Mouse (Mus musculus): ENCODE measurements around the gene Gp9. TPM values are rescaled to one million over a fixed set of nuclear protein-coding genes. Genes with fewer than 3 reads are reported as not detected.
A peak's percentile ranks its signal among the peaks of the same experiment; 100 is the strongest.

Gp9 gene
- polyA plus RNA-seq (2017; shearing (Covaris generic)), result not detected

DNA sequence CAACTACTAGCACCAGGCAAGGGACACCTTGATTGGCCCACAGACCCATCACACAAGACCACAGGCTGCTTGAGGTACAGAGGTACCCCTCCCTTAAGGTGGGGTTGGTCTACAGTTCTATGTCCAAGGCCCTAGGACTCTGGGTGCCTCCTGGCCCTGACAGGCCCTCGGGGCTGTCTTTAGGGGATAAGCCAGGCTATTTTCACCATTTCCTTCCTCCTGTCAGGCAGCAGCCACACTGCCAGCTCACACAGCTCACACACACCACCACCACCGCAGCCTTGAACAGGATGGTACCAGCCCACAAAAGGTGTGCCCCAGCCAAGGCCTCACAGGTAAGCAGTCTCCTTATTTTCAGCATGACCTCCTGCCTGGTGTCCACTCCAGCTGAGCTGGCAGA lies at the start of gene Gp9:
TSS of gene Gp9 (plus strand) at position 231 of the 400 bp plus-strand sequence.
- ATAC-seq, result no peak

DNA sequence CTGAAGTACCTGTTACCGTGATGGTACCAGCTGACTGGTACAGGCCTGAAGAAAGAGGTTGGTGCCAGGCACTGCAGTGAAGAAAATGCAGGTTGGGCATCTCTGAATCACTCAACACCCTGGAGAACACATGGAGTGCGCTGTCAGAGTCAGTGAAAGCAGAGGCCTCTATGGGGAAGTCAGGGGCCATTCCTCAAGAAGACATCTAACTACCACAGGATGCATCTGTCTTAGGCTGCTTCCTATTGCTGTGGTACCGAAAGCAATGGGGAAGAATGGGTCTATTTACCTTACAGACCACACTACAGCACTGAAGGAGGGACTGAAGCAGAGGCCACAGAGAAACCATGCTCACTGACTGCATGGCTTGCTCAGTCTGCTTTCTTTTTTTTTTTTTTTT lies 49.8 kb upstream of the Gp9 start:
- no peak for ATAC-seq

DNA sequence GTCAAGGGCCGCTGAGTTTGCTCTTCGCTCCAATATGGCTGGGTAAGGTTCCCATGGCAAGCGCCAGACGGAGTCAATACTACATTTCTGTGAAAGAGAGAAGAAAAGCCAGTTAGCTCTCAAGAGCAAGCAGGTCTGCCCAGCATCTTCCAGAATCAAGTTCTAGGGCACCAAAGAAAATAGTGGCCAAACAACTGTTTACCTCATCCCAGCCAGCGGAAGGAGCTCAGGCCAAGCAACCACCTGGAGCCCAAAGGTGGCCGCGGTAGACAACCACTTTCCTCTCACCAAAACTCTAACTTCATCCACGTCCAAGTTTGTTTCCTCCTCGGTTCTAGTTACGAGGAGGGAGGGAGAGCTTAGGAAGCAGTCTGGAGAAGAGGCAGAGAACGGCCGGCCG lies 47.7 kb upstream of the Gp9 start:
- ATAC-seq, result no peak

DNA sequence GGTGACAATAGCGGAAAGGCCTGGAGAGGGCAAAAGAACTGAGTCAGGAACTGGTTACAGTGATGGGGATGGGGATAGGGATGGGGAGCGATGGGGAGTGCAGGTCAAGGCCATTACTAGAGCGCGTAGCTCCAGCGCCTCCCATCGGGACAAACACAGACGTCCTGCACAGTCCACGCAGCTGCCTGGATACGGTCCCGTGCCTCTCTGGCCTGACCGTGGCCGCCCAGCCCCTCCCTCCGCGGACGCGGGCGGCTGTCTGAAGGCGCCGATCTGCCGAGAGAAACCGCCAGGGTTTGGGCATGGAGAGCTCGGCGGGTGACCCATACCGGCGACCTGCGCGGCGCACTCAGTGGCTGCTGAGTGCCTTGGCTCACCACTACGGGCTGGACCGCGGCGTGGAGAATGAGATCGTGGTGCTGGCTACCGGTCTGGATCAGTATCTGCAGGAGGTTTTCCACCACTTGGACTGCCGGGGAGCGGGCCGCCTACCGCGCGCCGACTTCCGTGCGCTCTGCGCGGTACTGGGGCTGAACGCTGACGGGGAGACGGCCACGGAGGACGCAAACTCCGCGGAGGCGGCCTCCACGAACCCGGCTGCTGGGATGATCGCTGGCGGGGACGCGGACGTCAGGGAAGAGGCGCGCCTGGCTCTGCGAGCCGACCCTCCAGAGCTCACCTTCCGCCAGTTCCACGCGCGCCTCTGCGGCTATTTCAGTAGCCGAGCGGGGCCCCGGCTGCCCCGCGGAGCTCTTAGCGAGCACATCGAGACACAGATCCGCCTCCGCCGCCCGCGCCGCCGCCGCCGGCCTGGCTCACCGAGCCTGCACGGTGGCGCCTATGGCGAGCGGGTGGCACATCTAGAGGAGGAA lies 47.0 kb upstream of the Gp9 start, which contains the start of gene Efcc1:
TSS of gene Efcc1 (plus strand) at position 279 of the 872 bp plus-strand sequence.
- no peak for ATAC-seq

DNA sequence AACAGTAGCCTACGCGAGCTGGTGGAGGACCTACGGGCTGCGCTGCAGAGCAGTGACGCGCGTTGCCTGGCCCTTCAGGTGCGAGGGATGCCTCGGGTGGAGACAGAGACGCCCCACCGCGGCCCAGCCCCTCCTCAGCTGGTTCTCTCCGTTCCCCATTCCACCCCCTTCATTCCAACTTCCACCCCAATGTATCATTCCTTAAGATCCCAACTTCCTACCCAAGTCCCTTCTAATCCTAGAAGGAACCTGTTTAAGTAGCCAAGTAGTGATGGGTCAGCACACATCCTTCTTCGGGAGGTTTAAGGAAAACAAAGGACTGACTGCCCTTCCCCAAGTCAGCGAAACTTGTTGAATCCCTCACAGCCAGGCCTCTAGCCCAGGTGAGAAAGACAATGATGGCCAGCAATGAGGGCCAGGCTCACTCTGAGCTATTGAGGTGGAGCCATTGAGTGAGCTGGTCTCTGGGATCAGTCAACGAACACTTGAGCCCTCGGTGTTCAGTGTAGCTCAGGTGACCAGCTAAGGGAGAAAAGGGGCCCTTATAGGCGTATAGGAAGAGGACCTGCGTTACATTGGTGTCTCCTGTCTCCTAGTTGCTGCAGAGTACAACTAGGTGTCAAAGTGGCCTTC lies 46.3 kb upstream of the Gp9 start:
- no peak for ATAC-seq

DNA sequence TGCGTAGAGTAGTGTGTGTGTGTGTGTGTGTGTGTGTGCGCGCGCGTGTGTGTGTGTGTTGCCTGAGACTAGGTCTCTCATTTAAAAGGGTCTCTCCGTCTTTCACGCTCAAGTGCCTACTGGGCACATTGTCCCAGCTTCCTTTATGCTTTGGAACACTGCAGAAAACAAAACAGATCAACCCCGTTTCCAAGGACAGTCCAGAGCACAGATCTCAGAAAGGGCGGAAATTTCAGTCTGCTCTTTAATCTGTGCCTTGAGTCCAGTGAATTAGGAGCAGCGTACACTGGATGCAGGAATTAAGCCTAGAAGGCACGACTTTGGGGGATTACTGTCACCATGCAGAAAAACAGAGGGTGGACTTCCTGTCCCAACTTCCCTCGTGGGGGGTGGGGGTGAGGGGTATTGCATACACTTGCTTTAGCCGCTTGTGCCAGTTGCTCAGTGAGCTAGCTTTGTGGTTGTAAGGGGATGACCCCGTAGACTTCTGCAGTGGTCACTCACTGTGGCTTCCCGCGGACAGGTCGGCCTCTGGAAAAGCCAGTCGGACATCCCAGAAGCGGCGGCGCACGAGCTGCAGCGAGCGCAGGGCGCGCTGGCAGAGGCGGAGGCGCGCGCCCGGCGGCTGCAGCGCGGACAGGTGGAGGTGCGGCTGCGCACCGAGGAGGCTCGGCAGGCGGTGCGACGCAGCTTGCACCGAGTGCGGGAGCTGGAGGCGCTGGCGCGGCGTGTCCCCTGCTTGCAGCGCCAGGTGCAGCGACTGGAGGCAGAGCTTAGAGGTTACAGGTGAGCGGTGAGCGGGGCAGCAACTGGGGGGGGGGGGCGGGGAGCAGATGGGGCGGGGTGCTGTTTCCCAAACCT lies 45.5 kb upstream of the Gp9 start:
- ATAC-seq, result no peak

DNA sequence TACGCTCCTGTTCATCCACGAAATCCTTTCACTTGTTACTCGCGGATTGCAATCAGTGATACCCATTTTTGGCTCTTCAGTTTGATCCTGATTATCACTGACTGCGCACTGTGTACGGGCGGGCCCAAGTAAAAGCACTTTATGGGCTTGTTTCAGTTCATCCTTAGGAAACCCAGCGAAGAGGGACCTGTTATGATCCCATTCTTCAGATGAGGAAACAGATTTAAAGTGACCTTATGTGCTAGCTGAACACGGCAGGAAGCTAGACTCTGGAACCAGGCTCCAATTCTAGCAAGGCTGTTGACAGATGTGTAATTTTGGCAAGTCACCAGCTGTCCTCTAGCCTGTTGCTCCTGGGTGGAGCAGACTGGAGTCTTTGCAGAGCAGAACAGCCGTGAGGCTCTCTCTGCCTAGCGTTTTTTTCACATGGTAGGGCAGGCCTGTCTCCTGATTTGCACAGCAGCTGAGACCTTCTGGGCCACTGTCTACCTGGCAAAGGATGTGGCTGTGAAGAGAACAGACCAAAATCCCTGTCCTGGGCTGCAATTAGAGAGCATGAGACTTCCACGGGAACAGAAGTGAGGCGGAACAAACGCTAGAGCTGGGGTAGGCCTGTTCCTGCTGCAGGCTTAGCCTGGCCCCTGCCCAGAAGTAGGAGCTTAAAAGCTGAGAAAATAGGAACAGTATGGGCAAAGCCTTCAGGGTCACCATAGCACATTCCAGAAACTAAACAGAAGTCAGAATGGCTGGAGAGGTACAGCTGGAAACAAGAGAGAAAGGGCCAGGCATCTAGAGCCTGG lies 44.5 kb upstream of the Gp9 start:
- ATAC-seq, result no peak

DNA sequence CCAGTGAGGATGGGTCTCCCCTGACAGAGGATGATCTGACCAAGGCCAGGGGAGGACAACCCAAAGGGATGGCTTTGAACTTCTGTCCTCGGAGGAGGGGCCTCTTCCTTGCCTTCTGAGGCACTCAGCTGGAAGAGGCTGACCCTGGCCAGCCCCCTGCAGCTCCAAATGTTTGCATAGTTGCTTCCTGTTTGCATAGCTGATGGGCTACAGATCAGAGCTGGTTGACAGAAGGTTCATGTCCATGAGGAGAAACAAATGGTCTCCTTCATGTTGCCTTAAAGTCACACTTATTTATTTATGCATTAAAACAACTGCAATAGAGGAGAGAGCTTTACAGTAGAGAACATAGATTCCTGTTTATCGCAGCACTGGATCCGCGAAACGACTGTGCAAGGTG lies 43.7 kb upstream of the Gp9 start:
- ATAC-seq, result no peak

DNA sequence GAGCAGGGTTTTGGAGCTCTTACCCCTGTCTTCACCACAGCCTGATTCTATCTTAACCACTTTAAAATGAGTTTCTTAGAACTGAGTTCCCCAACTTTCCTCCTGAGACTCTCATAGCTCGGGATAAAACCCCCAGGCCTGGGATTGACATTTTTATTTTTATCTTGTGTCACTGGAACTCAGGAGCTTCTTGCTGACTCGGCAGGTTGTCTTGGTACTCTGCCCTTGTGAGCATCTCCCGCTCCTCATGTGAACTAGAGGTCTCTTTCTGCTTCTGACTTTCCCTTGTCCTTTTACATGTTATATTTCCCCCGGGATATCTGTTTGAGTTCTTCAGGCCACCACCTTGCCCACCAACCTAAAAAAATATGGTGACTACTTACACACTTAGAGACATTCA lies 40.9 kb upstream of the Gp9 start:
- no peak for ATAC-seq

DNA sequence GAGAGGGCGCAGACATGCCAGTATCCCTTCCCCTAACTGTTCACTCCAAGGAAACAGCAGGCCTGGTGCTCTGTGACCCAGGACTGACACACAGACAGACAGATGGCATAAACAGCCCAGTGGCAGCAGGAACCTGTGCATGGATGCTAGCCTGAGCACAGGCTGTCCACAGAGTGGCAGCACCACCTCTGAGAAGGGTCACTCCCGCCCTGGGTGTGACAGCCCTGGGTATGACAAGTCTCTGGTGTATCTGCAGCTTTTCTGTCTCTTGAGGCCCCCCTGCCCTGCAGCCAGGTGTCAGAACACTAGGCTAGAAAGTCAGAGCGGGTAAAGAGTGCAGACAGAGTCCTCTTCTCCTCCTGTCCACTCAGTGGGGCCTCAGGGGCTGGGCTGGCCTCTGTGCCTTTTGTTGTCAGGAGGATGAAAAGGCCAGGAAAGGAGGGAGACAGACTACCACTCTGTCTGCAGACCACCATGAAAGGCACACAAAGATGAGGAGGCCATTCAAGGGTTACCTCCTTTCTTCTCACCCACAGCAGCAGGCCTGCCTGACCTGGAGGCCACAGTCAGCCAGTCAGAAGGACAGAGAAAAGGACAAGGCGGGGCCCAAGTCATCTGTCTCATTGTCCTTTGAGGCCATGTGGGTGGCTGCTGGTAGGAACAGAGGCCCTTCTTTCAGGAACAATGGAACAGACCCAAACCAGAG lies 39.8 kb upstream of the Gp9 start:
- no peak for ATAC-seq

DNA sequence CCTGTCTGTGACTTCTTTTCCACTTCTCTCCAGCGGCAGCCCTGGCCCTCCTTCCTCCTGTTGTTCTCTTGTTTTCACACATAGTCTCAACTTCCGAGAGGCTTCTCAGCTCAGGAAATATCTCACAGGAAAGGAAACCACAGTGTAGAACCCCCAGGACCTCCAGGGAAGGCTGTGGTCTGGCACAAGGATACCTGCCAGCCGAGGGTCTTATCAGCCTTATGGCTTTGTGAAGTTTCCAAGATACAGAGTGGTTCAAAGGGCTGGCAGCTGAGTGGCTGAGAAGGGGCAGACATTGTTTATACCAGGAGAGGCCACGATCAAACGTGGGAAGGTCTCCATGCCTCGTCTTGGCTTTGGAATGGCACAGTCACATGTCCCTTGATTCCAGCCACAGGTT lies 38.0 kb upstream of the Gp9 start:
- ATAC-seq, result no peak

DNA sequence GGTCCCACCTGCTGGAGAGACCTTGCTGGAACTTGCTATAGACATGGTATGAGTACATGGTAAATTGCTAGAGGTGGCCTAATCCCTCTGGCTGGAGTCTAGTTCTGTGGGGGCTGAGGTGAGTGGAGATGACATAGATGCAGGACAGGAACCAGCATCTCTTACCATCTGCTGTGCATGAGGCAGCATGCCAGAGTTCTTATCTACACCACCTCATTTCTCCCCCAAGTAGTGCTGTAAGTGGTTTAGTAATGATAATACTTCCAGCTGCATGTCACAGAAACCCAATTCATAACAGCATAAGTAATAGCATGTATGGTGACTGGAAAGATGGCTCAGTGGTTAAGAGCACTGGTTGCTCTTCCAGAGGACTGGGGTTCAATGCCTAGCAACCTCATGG lies 37.4 kb upstream of the Gp9 start:
- no peak for ATAC-seq

DNA sequence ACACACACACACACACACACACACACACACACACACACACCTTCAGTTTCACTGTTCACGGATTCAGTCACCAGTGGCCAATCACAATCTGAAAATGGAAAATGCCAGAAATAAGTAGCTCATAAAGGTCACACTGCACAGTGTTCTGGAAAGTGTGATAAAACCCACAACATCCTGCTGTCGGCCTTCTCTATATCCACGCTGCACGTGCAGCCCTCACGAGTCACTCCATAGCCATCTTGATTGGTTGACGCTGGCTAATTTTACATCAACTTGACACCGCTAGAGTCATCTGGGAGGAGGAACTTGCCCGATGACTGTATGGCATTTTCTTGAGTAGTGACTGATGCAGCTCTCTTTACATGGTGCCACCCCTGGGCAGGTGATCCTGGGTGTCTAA lies 35.9 kb upstream of the Gp9 start:
- ATAC-seq, result peak; percentile 75

DNA sequence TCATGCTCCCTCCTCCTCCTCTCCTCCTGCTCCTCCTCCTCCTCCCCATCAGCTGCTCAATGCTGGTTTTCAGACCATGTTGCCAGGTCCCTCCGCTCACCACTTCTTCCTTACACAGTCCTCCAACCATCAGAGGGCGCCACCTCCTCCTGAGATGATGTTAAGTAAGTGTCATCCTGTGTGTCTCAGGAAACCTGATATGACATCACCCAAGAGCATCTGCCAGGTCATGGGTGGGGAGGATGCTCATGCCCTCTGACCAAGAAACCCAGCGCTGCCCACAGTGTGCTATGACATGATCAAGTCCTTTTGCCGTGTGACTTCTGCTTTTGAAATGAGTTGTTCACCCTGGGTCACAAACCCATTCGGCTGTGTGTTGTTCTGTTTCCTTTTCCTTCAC lies 35.1 kb upstream of the Gp9 start:
- ATAC-seq, result no peak

DNA sequence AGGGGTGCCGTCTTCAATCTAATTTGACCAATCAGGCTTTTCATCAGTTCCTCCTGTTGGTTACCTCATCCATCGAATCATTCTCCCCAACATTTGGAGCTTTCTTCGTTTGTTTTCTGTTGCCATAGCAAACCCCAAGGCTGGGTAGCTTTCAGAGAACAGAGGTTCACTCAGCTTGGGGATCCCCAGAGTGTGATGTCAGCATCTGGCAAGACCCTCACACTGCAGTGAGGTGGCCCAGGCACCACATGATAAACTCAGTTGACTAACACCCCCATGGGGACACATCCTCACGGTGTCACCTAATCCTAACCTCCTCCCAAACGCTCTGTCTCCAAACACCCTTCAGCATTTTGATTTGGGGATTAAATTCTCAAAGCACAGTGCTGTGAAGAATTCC lies 34.6 kb upstream of the Gp9 start:
- ATAC-seq, result no peak

DNA sequence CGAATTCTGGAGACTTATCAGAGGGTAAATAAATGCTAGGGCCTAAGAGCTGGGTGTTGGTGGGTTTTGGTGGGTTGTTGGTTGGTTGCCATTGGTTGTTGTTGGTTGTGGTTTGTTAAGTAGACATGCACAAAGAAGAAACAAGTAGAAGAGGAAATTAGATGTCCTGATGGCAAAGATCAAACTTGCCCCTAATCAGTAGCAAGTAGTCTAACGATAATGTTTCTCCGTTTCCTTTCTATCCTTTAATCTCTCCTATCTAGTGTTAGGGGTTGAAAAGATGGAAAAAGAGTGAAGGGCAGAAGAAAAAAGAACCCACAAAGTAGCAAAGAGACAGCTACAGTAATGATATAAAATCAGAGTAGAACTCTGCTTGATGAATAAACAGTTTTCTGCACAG lies 33.2 kb upstream of the Gp9 start:
- ATAC-seq, result no peak

DNA sequence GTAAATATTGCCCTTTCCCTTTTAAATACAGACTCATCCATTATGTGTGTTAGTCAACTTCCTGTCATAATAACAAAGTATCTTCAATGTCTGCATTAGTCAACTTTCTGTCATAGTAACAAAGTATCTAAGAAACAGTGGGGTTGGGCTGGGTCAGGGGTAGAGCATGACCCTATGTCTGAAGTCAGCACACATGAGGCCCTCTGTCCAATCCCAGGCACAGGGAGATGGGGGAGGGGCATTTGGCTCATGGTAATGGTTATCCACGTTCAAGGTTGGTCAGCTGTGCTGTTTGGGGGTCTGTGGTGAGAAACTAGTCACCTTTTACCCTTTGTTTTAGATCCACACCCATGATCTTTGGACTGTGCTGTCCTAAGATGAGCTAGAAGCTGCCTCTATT lies 32.6 kb upstream of the Gp9 start:
- ATAC-seq, result no peak

DNA sequence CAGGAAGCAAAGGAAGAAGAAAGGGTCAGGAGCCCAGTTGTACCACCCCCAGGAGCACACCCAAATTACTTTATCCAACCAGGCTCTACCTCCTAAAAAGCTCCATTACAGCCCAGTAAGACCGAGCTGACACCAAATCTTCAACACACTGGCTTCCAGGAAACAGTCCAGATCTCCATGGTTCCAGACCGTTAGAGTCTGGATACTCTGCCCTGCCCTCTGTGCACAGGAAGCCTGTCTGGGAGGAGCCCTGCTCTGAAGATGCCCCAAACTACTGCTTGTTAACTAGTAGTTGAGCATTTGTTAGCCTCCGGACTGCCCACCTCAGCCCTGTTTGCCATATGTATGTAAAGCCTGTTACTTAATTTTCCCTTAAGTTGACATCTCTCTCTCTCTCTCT lies 31.8 kb upstream of the Gp9 start:
- ATAC-seq, result no peak

DNA sequence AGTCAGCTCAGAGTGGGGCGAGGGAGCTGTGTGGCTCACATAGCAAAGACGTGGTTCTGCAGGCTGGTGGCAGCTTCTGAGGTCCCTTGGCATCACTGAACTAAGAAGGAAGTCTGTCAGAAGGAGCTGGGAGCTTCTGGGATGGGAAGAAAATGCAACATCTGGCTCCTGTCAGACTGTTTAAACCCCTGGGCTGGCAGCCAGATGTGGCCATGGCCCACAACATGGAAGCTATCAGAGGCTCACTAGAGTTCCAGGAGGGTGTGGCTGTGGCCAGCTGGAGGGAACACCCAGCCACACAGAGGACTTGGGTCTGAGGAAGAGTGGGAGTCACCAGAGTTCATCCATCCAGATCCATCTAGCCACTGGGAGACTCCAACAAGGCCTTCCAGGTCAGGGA lies 31.0 kb upstream of the Gp9 start:
- ATAC-seq, result no peak

DNA sequence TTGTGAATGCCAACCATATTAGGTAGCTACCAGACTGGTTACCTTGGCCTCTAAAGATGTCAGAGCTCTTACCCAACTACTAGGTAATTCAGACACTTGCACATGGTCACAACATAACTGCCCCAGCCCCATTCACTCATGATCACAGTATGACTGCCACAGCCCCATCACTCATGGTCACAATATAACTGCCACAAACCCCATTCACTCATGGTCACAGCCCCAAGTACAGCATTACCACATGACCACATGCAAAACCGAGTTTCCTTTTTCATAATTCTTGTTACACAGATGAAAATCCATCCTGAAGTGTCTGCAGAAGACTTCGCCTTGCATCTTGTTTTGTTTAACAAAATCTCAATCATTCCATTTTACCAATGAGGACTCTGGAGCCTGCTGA lies 29.8 kb upstream of the Gp9 start:
- ATAC-seq, result no peak

DNA sequence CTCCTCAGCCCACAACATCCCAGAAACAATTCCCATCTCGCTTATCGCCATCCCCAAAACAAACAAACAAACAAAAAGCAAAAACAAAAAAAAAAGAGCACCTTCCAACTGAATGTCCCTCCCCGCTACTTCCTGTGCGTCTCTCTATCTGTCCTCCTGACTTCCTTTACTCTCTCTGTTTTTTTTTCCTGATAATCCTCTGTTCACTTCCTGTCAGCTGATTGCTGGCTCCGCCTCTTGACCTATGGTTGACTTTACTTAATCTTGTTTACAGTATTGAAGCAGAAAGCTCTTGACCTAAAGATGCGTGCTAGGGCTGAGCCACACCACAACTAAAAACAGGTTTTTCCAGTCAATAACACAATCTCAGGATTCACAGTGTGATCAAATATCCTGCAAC lies 29.3 kb upstream of the Gp9 start:
- ATAC-seq, result no peak
